Mouse (Mus musculus): ENCODE measurements around the gene Klhdc2.
A peak's percentile ranks its signal among the peaks of the same experiment; 100 is the strongest.

Klhdc2 gene

DNA sequence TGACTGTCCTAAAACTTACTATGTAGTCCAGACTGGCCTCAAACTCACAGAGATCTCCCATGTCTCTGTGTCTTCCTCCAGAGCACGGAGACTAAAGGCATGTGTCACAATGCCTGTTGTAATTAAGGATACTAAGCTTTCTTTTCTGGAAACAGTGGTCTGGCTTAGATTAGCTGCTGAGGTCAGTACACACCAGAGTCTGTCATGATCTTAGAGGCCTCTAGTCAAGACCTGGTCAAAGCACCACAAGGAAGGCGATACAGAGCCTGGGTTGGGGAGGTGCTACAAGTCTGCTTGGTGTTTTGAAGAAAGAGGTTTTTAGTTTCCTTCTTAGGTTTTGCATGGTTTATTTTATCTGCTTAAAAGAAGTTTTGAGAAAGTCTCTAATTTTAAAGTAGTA, 3.9 kb downstream of the Klhdc2 start:
- DNase-seq (ENCODE audit: low read depth) = no peak

DNA sequence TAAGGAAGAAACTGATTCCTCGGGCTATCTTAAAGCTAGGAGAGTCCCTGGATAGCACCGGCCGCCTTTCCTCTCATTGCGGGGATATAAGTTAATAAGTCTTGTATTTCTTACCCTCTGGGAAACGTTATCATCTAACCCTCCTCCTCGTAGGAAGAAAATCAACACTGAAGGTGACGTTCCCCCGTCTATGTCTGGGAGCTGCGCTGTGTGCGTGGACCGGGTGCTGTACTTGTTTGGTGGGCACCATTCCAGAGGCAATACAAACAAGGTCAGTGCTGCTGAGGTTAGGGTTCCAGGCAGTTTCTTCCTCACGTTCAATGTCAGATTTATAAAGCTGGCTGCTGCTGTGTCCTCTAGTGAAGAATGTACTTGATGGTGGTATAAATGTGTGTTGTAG, 5.7 kb downstream of the Klhdc2 start:
- DNase-seq (ENCODE audit: low read depth) = no peak

DNA sequence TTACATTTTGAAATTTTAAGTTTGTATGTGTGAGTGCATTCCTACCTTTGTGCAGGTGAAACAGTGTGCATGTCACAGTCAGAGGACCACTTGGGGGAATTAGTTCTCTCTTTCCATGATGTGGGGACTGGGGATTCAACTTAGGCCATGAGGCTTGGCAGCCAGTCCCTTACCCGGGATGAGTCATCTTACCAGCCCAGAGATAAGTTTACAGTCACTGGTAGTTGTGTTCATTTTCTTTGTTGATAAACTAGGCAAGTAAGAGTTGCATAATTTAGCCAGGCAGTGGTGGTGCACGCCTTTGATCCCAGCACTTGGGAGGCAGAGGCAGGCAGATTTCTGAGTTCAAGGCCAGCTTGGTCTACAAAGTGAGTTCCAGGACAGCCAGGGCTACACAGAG, 7.6 kb downstream of the Klhdc2 start:
- no peak for DNase-seq (ENCODE audit: low read depth)

DNA sequence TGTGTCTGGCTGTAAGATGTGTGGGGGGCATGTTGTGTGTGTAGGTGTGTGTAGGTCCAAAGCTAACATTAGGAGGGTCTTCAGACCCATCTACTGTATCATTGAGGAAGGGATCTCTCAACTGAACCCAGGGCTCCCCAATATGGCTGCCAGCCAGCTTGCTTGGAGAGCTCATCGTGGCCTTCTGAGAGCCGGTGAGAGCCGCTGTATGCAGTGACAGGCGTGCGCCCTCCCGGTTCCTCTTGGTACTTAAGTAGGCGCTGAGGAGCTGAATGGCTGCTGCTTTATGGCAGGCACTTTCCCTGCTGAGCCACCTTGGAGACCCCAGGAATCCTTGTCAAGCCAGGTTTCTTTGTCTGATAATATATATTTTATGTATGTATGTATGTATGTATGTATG, 9.9 kb downstream of the Klhdc2 start:
- no peak for DNase-seq (ENCODE audit: low read depth)

DNA sequence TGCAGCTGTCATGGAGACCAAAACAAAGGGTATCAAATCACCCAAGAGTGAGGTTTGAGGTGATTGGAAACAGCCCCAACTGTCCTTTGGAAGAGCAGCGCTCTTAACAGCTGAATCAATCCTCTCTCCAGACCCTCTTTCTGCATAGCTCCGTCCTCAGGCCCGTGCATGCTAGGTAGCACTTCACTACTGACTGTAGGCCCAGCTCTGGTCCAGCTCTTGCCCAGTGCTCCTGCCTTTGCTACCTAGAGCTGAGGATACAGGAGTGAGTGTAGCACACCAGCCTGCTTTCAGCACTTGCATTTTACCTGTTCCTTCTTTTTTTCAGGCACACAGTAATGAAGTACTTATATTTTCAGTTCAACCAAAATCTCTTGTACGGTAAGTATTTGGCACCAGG, 13.2 kb downstream of the Klhdc2 start:
- no peak for DNase-seq (ENCODE audit: low read depth)

DNA sequence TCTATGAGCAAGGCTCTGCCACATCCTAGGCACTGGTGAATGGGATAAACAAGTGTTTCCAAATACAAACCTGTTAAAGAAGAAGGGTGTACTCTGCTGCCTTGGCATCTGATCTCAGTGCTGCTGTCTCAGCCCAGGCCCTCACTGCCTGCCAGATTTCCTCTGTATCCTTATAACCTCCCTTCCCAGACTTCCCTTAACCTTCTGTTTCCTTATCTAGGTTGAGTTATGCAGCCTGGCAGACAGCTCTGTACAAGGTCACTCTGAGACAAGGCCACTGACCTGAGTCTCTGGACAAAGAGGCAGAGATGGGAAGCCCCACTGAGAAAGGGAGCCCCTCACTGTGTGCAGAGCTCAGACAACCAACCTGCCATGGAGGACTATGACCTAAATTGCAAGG, 21.9 kb downstream of the Klhdc2 start:
- no peak for DNase-seq (ENCODE audit: low read depth)

DNA sequence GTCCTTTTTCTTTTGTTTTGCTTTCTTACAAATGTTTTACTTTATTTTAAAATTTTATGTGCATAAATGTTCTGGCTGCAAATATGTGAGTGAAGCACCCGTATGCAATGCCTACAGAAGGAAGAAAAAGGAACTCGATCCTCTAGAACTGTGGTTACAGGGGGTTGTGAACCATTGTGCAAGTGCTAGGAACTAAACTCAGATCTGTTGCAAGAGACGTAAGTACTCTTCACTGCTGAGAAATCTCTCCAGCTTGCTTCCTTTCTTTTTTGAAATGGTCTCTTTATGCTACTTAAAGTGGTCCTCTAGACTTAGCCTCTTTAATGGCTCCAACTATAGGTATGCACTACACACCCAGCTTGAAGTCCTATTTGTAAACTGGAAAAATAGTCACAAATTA, 34.7 kb downstream of the Klhdc2 start:
- no peak for DNase-seq (ENCODE audit: low read depth)

DNA sequence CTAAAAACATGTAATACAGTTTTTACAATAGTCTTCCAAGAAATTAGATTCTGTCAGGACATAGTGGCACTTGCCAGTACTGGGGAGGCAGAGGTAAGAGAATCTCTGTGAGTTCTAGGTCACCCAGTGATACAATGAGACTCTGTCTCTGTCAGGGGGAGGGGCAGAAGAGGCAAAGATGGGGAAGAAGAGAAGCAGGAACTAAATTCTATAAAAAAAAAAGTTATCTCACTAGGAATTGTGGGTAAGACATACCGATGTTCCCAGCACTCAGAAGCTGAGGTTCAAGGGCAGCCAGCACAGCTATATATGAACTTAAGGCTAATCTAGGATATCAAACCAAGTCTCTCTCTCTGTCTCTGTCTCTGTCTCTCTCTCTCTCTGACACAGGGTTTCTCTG, 35.7 kb downstream of the Klhdc2 start:
- no peak for DNase-seq (ENCODE audit: low read depth)

DNA sequence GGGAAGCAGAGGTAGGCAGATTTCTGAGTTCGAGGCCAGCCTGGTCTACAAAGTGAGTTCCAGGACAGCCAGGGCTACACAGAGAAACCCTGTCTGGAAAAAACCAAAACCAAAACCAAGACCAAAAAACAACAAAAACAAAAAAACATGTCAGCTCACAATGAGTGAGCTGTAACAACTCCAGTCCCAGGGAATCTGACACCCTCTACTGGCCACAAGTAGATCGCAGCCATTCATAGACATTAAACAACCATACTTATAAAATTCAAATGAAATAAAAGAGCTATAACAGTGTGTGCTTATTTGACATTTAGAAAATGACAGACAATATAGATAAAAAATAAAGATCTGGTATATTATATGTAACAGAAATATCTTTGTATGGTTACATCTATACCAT, 37.1 kb downstream of the Klhdc2 start:
- peak; percentile 78 for DNase-seq (ENCODE audit: low read depth)

DNA sequence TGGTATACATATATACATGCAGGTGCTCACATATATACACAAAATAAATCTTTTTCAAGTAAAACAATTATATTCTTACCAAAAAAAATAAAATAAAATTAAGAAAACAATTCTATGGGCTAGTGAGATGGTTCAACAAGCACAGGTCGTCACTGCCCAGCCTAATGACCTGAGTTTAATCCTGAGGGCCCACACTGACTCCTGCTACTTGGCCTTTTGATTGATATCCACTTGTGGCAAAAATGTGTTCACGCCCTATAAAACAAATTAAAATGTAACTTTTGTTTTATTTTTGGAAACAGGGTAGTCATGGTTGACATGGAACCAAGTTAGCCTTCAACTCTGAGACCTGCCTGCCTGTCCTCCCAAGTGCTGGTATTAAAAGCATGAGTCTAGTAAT, 53.4 kb downstream of the Klhdc2 start:
- DNase-seq (ENCODE audit: low read depth) = no peak

DNA sequence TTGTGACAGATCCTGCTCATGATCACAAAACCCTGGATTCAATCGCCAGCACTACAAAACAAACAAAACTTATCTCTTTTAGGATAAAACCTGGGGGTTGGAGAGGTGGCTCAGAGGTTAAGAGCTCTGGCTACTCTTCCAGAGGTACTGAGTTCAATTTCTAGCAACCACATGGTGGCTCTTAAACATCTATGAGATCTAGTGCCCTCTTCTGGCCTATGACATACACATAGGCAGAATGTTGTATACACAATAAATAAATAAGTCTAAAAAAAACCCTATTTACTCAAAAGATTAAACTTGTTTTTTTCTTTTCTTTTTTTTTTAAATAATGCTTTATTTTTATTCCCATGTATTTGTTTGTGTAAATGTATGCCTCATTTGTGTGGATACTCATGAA, 55.2 kb downstream of the Klhdc2 start:
- DNase-seq (ENCODE audit: low read depth) = peak; percentile 59

DNA sequence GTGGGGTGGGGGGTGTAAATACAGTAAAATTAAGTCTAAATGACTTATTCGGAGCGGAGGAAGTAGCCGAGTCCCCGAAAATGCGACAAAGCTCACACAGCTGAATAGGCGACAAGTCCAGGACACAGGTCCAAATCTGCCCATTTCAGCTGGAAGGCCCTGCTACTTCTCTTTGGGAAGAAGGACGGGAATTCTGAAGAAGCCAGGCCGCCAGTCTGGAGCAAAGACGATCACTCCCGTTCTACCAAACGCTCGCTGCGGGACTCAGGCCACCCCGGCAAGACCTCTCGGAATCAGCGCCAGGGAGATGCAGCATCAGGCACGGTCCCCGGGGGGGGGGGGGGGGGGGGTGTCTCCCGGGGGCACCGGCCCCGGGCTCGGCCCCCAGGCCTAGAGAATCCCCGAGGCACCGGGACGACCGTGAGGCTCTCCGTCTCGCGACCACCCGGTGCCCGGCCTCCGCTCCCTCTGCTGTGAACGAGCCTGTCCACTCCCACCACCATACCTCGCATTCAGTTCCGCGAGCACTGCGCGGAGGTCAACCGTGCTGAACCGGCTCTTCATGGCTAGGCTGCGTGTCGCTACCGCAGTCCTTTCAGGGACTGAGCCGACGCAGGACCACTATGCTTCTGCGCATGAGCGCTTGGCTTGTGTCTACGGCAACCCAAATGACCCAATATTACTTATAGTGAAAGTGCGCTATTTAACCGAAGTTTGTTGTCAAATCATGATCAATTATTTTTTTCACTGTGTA, 60.2 kb downstream of the Klhdc2 start, which contains the start of gene Nemf:
TSS of gene Nemf (minus strand) at position 620 of the 754 bp plus-strand sequence.
- peak; percentile 90 for DNase-seq (ENCODE audit: low read depth)

DNA sequence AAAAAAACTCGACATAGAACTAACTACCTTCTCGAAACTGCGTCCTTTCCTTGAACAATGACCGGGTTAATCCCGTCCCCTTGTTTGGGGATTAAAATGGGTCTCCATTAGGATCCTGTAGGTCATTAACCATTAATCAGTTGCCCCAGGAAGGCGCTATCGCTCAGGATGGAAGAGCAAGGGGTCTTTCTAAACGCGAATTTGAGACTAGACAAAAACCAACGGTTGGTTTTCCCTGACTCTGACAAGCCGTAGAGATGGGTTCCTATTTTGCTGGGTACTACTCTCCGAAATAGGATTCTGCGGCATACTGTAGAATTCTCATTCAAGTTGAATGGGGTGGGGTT, 60.8 kb downstream of the Klhdc2 start:
- DNase-seq (ENCODE audit: low read depth) = no peak
